Mouse (Mus musculus): ENCODE results near the gene Olfr898.

Gene Olfr898

GRCm38 (mm10) chr9:38348111-38348510 is at the start of gene Olfr898:
Olfr898 (plus strand) TSS chr9:38348411.
- no peak for DNase-seq (ENCODE audit: low spot score)

GRCm38 (mm10) chr9:38328760-38329159 is 19.5 kb upstream of the Olfr898 start, which contains the start of gene Olfr25:
Olfr25 (plus strand) TSS chr9:38329060.
- DNase-seq (ENCODE audit: low spot score), result no peak

GRCm38 (mm10) chr9:38366596-38366995 is 18.4 kb downstream of the Olfr898 start, which contains the start of gene Olfr250:
Olfr250 (plus strand) TSS chr9:38366896.
- no peak for DNase-seq (ENCODE audit: low spot score)

- no peak for DNase-seq (ENCODE audit: low spot score)
Measured at GRCm38 (mm10) chr9:38376786-38377185, 28.6 kb downstream of the Olfr898 start, which contains the start of gene Olfr251. Olfr251 (plus strand) TSS chr9:38377086.

- DNase-seq (ENCODE audit: low spot score), result no peak
Measured at GRCm38 (mm10) chr9:38401398-38401797, 53.2 kb downstream of the Olfr898 start, which contains the start of gene Olfr147. Olfr147 (plus strand) TSS chr9:38401698.

Data from yolk sac, embryonic 10.5 days (tissue).